Mouse (Mus musculus): ENCODE measurements around the gene Mrps11. TPM values are rescaled to one million over a fixed set of nuclear protein-coding genes. Genes with fewer than 3 reads are reported as not detected.

The Mrps11 gene
- polyA plus RNA-seq, 1 experiment from 2014 or later, result 32.1 TPM

DNA sequence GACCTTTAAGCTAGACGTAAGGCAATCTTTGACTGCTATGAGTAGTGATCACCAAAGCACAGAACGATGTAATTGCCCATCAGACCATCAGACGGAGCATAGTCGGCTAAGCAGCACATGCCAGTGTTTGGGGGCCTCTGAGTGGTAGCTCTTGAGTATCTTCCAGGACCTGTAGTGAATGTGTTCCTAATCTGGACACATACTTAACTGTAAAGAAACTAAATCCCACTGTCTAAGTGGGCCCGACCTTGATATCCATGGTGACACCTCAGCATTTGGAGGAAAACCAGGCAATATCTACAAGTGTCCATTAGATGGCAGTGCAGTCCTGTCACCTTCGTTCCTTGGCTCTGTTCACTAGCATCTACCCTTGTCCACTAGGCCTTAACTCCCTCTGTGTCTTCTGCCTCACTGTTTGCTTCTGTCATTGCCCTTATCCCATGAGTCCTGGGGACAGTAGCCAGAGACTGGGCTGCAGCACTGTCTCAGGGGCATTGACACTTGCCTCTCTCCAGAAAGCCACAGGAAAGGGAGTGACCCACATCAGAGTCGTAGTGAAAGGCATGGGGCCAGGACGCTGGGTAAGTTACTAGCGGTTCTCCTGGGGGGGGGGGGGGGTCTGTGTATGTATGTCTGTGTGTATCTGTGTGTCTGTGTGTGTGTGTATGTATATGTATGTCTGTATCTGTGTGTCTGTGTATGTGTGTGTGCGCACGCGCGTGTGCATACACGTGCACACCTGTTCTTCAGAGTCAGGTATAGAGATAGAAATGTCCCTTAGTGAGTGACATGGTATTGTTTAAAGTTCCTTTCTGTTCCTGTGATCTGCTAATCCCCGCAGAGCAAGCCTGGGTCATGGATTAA is 8.7 kb downstream of the Mrps11 start:
- H3K36me3 ChIP-seq (ENCODE audit: control insufficient read depth, insufficient read depth), result peaks cover 24% of the 10 kb centered on the region
- ATAC-seq (ENCODE audit: low read depth), result peak; percentile 61

DNA sequence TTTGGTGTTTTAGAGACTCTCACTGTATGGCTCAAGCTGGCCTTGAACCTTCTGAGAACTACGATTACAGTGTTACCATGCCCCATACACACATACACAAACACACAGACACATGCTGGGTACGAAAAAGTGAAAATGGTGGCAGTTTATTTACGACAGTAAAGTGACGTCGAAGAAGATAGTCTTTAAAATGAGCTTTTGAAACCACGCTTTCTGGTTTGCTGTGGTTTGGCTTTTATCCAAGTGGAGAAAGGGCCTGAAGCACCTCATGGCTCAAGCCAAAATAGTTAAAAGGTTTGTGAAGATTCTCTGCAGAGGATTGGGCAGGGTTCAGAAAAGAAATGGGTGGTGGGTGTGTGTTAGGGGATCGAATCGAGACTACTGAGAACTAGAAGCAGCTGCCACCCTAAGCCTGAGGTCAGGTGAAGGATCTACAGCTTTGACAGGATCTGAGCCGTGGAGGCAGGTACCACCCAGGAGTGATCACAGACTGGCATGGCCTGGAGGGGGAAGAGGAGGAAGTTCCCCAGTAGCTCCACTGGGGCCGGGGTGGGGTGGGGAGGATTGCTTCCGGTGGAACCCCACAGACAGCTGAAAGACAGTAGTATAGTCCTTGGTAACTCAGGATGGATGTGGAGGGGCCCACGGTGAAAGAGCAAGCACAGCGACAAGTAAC is 11.1 kb downstream of the Mrps11 start:
- Histone ChIP-seq H3K4me3 (ENCODE audit: low read depth, low read length) (no peak overlapping the region), H3K9me3 (replicated peaks; ENCODE audit: control insufficient read depth, low read length) (no peaks in the 10 kb centered on the region), H3K4me2 (ENCODE audit: low read depth, low read length) (no peak overlapping the region), H3K27me3 (ENCODE audit: control insufficient read depth, insufficient read depth, low read depth, low read length) (no peaks in the 10 kb centered on the region), H3K36me3 (ENCODE audit: control insufficient read depth, insufficient read depth) (peaks cover 22% of the 10 kb centered on the region), H3K9ac (ENCODE audit: low read depth, low read length) (no peak overlapping the region), H3K4me1 (ENCODE audit: control insufficient read depth, low read depth, low read length) (peaks cover 39% of the 10 kb centered on the region), H3K27ac (ENCODE audit: low read length) (peak overlapping the region; percentile 2; the same call in 1 of the 2 replicates)
- WGBS (ENCODE audit: insufficient replicate concordance), result 40% methylated on average over 13 of the region's 13 CpGs
- ATAC-seq (ENCODE audit: low read depth), result no peak

More for the DNA sequence above, 8.7 kb downstream of the Mrps11 start:
- Histone ChIP-seq H3K9ac (ENCODE audit: low read depth, low read length) (no peak overlapping the region), H3K4me3 (ENCODE audit: low read depth, low read length) (no peak overlapping the region), H3K27ac (ENCODE audit: low read length) (no peak overlapping the region), H3K27me3 (ENCODE audit: control insufficient read depth, insufficient read depth, low read depth, low read length) (no peaks in the 10 kb centered on the region), H3K4me2 (ENCODE audit: low read depth, low read length) (no peak overlapping the region), H3K4me1 (ENCODE audit: control insufficient read depth, low read depth, low read length) (peaks cover 24% of the 10 kb centered on the region), H3K9me3 (replicated peaks; ENCODE audit: control insufficient read depth, low read length) (no peaks in the 10 kb centered on the region)
- 75% methylated on average over 15 of the region's 15 CpGs for WGBS (ENCODE audit: insufficient replicate concordance)

DNA sequence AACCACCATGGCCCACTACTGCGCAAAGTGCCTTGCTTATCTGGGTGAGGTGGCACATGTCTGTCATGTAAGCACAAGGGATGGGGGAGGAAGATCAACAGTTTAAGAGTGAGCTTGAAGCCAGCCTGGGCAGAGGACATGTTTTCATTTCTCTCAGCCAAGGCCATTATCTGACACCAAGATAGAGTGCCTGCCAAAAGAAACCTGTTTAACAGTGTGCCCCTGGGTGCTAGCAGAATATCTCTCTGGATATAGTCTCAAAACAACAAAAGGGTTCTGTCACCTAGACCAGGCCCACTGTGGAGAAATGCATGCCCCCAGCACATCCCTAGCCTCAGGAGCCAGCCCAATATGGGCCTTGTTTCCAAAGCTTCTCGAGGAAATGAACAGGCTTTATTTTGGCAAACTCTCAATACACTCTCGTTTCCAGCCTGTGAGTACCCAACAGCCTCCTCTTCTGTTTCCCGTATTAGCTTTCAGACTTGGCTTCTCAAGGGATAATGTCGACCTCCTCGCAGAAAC is 11.7 kb downstream of the Mrps11 start:
- 65% methylated on average over 6 of the region's 6 CpGs for WGBS (ENCODE audit: insufficient replicate concordance)
- H3K27ac ChIP-seq (ENCODE audit: low read length), result peak overlapping the region; percentile 2; the same call in 1 of the 2 replicates
- no peak overlapping the region for H3K4me3 ChIP-seq (ENCODE audit: low read depth, low read length)
- no peaks in the 10 kb centered on the region for H3K27me3 ChIP-seq (ENCODE audit: control insufficient read depth, insufficient read depth, low read depth, low read length)
- H3K4me2 ChIP-seq (ENCODE audit: low read depth, low read length), result no peak overlapping the region
- ATAC-seq (ENCODE audit: low read depth), result 0 out of 2 replicates have a peak, but pooled peaks have one; percentile 26
- peaks cover 43% of the 10 kb centered on the region for H3K4me1 ChIP-seq (ENCODE audit: control insufficient read depth, low read depth, low read length)
- H3K9ac ChIP-seq (ENCODE audit: low read depth, low read length), result no peak overlapping the region
- peaks cover 17% of the 10 kb centered on the region for H3K36me3 ChIP-seq (ENCODE audit: control insufficient read depth, insufficient read depth)
- H3K9me3 ChIP-seq (replicated peaks; ENCODE audit: control insufficient read depth, low read length), result no peaks in the 10 kb centered on the region

DNA sequence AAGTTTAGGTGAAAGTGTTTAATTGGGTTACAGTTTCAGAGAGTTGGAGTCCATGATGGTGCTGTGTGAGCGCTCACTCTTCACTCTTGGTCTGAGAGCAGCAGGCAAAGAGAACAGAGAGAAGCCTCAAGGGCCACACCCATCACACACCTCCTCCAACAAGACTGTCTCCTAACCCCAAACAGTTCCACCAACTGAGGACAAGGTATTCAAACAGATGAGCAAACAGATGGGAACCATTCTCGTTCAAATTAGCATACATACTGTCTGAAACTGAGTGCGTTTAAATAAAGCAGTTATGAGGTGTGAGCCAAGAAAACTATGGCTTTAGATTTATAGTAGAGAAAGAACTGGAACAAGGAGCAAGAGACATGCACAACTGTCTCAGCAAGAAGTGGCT is 13.7 kb downstream of the Mrps11 start:
- Histone ChIP-seq H3K36me3 (ENCODE audit: control insufficient read depth, insufficient read depth) (peaks cover 8% of the 10 kb centered on the region), H3K27ac (ENCODE audit: low read length) (no peak overlapping the region), H3K27me3 (ENCODE audit: control insufficient read depth, insufficient read depth, low read depth, low read length) (no peaks in the 10 kb centered on the region), H3K9me3 (replicated peaks; ENCODE audit: control insufficient read depth, low read length) (no peaks in the 10 kb centered on the region), H3K4me2 (ENCODE audit: low read depth, low read length) (no peak overlapping the region), H3K4me3 (ENCODE audit: low read depth, low read length) (no peak overlapping the region), H3K4me1 (ENCODE audit: control insufficient read depth, low read depth, low read length) (peaks cover 60% of the 10 kb centered on the region), H3K9ac (ENCODE audit: low read depth, low read length) (no peak overlapping the region)
- ATAC-seq (ENCODE audit: low read depth), result no peak
- WGBS (ENCODE audit: insufficient replicate concordance), result 69% methylated on average over 3 of the region's 3 CpGs

DNA sequence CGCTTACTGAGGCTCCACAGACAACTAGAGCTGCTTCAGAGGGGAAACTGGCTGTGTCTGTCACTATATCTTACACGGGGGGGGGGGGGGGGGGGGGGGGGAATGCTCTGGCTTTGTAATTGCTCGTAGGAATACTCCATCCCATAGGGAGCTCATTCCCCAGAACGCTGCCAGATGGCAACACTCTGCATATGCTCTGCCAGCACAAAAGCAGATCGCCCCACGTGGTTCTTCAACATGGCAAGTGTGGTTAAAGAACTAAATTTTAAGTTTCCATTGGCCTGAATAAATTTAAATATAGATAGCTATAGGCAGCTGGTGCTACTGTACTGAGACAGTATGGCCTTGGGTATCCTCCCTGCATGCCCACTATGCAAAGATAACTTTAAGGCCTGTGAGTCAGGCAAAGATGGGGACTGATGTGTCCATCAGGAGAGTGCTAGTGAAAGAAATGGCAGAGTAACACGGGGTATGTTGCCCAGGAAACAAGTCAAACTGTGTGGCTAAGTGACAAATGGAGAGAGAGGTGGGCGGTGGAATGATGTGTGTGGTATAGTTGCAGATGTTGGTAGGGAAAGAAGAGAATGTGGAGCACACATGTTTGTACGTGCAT is 15.0 kb downstream of the Mrps11 start:
- H3K4me1 ChIP-seq (ENCODE audit: control insufficient read depth, low read depth, low read length), result peaks cover 60% of the 10 kb centered on the region
- H3K4me2 ChIP-seq (ENCODE audit: low read depth, low read length), result no peak overlapping the region
- H3K9ac ChIP-seq (ENCODE audit: low read depth, low read length), result no peak overlapping the region
- H3K27me3 ChIP-seq (ENCODE audit: control insufficient read depth, insufficient read depth, low read depth, low read length), result no peaks in the 10 kb centered on the region
- no peaks in the 10 kb centered on the region for H3K36me3 ChIP-seq (ENCODE audit: control insufficient read depth, insufficient read depth)
- H3K27ac ChIP-seq (ENCODE audit: low read length), result 0 out of 2 replicates have a peak overlapping the region, but pooled peaks have one; percentile 45
- 64% methylated on average over 9 of the region's 9 CpGs for WGBS (ENCODE audit: insufficient replicate concordance)
- ATAC-seq (ENCODE audit: low read depth), result no peak
- no peaks in the 10 kb centered on the region for H3K9me3 ChIP-seq (replicated peaks; ENCODE audit: control insufficient read depth, low read length)
- no peak overlapping the region for H3K4me3 ChIP-seq (ENCODE audit: low read depth, low read length)

DNA sequence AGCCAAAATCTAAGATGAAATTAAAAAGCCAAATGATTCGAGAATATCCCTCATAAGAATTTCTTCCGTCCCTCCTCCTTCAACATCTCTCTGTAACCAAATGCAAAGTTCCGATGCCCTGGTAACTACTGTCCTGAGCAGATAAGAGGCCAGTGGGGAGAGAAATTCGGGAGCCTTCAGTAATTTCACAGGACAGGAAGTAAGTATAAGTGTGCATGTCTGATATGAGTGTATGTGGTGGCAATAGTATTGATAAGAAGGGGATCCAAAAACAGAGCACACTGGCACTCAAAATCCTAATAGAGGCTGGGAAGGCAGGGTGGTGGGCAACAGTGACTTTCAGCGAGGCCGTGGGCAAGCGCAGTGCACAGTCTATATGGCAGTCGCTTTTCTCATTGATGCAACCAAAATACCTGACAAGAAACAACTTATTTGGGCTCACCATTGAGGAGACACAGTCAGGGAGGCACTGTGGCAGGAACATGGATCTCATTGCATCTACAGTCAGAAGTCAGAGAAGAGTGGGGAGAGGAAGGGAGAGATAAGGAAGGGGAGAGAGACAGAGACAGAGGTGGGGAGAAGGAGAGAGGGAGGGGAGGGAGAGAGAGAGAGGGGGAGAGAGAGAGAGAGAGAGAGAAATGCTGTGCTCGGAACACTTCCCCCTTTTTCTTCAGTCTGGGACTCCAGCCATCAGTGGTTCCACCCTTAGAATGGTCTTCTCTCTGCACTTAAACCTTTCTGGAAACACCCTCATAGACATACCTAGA is 17.0 kb downstream of the Mrps11 start:
- no peak overlapping the region for H3K4me3 ChIP-seq (ENCODE audit: low read depth, low read length)
- no peaks in the 10 kb centered on the region for H3K9me3 ChIP-seq (replicated peaks; ENCODE audit: control insufficient read depth, low read length)
- 19% methylated on average over 9 of the region's 9 CpGs for WGBS (ENCODE audit: insufficient replicate concordance)
- H3K4me2 ChIP-seq (ENCODE audit: low read depth, low read length), result peak overlapping the region; percentile 59
- peaks cover 45% of the 10 kb centered on the region for H3K4me1 ChIP-seq (ENCODE audit: control insufficient read depth, low read depth, low read length)
- H3K9ac ChIP-seq (ENCODE audit: low read depth, low read length), result peak overlapping the region; percentile 54
- ATAC-seq (ENCODE audit: low read depth), result peak; percentile 92
- no peaks in the 10 kb centered on the region for H3K36me3 ChIP-seq (ENCODE audit: control insufficient read depth, insufficient read depth)
- peak overlapping the region; percentile 90 for H3K27ac ChIP-seq (ENCODE audit: low read length)
- no peaks in the 10 kb centered on the region for H3K27me3 ChIP-seq (ENCODE audit: control insufficient read depth, insufficient read depth, low read depth, low read length)

DNA sequence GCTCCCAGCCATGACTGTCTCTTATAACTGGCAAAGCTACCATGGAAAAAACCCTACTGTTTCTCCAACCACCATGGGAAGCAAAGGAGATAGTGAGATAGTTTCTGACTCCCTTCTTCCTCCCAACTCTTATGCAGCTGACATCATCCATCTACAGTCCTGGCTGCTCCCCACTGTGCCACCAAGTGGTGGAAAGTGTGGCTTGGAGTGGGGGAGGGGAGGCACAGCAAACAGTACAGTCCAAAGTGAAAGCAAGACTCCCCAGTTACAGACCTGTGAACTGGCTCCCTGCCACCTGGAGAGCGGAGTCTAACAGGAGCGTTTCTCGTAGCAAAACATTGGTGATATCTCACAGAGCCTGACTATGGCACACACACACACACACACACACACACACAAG is 20.9 kb downstream of the Mrps11 start:
- peak; percentile 48 for ATAC-seq (ENCODE audit: low read depth)
- H3K27me3 ChIP-seq (ENCODE audit: control insufficient read depth, insufficient read depth, low read depth, low read length), result no peaks in the 10 kb centered on the region
- H3K9ac ChIP-seq (ENCODE audit: low read depth, low read length), result no peak overlapping the region
- no peak overlapping the region for H3K4me2 ChIP-seq (ENCODE audit: low read depth, low read length)
- H3K4me1 ChIP-seq (ENCODE audit: control insufficient read depth, low read depth, low read length), result peaks cover 23% of the 10 kb centered on the region
- 73% methylated on average over 3 of the region's 3 CpGs for WGBS (ENCODE audit: insufficient replicate concordance)
- no peak overlapping the region for H3K27ac ChIP-seq (ENCODE audit: low read length)
- H3K9me3 ChIP-seq (replicated peaks; ENCODE audit: control insufficient read depth, low read length), result no peaks in the 10 kb centered on the region
- H3K36me3 ChIP-seq (ENCODE audit: control insufficient read depth, insufficient read depth), result no peaks in the 10 kb centered on the region
- H3K4me3 ChIP-seq (ENCODE audit: low read depth, low read length), result no peak overlapping the region

GRCm38 (mm10) chr7:78807192-78807591 is 24.3 kb downstream of the Mrps11 start:
- H3K27ac ChIP-seq (ENCODE audit: low read length), result no peak overlapping the region
- H3K9me3 ChIP-seq (replicated peaks; ENCODE audit: control insufficient read depth, low read length), result no peaks in the 10 kb centered on the region
- H3K4me3 ChIP-seq (ENCODE audit: low read depth, low read length), result no peak overlapping the region
- no peaks in the 10 kb centered on the region for H3K36me3 ChIP-seq (ENCODE audit: control insufficient read depth, insufficient read depth)
- H3K27me3 ChIP-seq (ENCODE audit: control insufficient read depth, insufficient read depth, low read depth, low read length), result no peaks in the 10 kb centered on the region
- H3K4me2 ChIP-seq (ENCODE audit: low read depth, low read length), result no peak overlapping the region
- H3K4me1 ChIP-seq (ENCODE audit: control insufficient read depth, low read depth, low read length), result no peaks in the 10 kb centered on the region
- 72% methylated on average over 4 of the region's 4 CpGs for WGBS (ENCODE audit: insufficient replicate concordance)
- no peak overlapping the region for H3K9ac ChIP-seq (ENCODE audit: low read depth, low read length)
- no peak for ATAC-seq (ENCODE audit: low read depth)
